Mouse (Mus musculus) MEL (cell line): ENCODE results near the gene Rsph3a.
"Not testable (repeated sequence)": the region's sequence is repeated elsewhere in the genome, so short reads cannot be mapped to it uniquely, and the experiment has no call there.

Source experiments
- CTCF ChIP-seq, 3 experiments: IDR thresholded peaks in 2 of 3; conservative IDR thresholded peaks in 1 of 3; 2 replicates each; pipeline ENCODE4 v1.5.1; 2011 to 2012; ENCODE audit warnings: low read length in 3 of 3, low read depth in 2 of 3, mild to moderate bottlenecking in 2 of 3, improper control_type of control experiment in 1 of 3, inconsistent platforms in 1 of 3, mixed read lengths in 1 of 3, moderate library complexity in 1 of 3; ENCODE audit not compliant: control insufficient read depth in 1 of 3, insufficient read depth in 1 of 3, poor library complexity in 1 of 3, severe bottlenecking in 1 of 3
- EP300 ChIP-seq, 2 experiments: IDR thresholded peaks; 2 replicates each; pipeline ENCODE4 v1.6.1; 2011; ENCODE audit warnings: improper control_type of control experiment in 2 of 2, low read length in 2 of 2, low read depth in 1 of 2, mild to moderate bottlenecking in 1 of 2
- HCFC1 ChIP-seq: IDR thresholded peaks from 2 replicates; pipeline ENCODE4 v1.6.1; 2012; ENCODE audit warnings: low read depth, mild to moderate bottlenecking, inconsistent platforms, low read length, improper control_type of control experiment, moderate library complexity
- MYC ChIP-seq: IDR thresholded peaks from 2 replicates; pipeline ENCODE4 v1.6.1; 2011; ENCODE audit warnings: low read depth, mild to moderate bottlenecking, low read length, improper control_type of control experiment, moderate library complexity
- POLR2A ChIP-seq, 2 experiments: IDR thresholded peaks; 2 replicates each; pipeline ENCODE4 v1.6.1; 2011 to 2012; ENCODE audit warnings: low read length in 2 of 2, mild to moderate bottlenecking in 2 of 2, control low read depth in 1 of 2, improper control_type of control experiment in 1 of 2, low read depth in 1 of 2, moderate library complexity in 1 of 2; ENCODE audit not compliant: control insufficient read depth in 1 of 2, insufficient read depth in 1 of 2, poor library complexity in 1 of 2
- POLR2AphosphoS2 ChIP-seq: IDR thresholded peaks from 2 replicates; pipeline ENCODE4 v1.6.1; 2011; ENCODE audit warnings: low read length, improper control_type of control experiment
- TCF12 ChIP-seq: IDR thresholded peaks from 2 replicates; pipeline ENCODE4 v1.6.1; 2014; ENCODE audit warnings: low read depth, mild to moderate bottlenecking, inconsistent platforms, low read length, improper control_type of control experiment, moderate library complexity
- USF1 ChIP-seq: IDR thresholded peaks from 2 replicates; pipeline ENCODE4 v1.6.1; 2014; ENCODE audit warnings: low read depth, mild to moderate bottlenecking, inconsistent platforms, low read length, improper control_type of control experiment, moderate library complexity
- USF2 ChIP-seq, 2 experiments: IDR thresholded peaks; 2 replicates each; pipeline ENCODE4 v1.6.1; 2011 to 2012; ENCODE audit warnings: improper control_type of control experiment in 2 of 2, low read length in 2 of 2, borderline replicate concordance in 1 of 2, inconsistent platforms in 1 of 2, low read depth in 1 of 2, mild to moderate bottlenecking in 1 of 2; ENCODE audit not compliant: insufficient read depth in 1 of 2

- TF ChIP-seq HCFC1; USF1; POLR2AphosphoS2; POLR2A (IDR thresholded peaks at IDR 0.05; ENCODE audit: control insufficient read depth in 1 of 2, insufficient read depth in 1 of 2, low read depth in 1 of 2, low read length in 2 of 2, poor library complexity in 1 of 2); MYC; CTCF (IDR thresholded peaks at IDR 0.05 in 2 of 3, conservative IDR thresholded peaks at IDR 0.05 in 1 of 3; ENCODE audit: control insufficient read depth in 1 of 3, insufficient read depth in 1 of 3, low read depth in 2 of 3, low read length in 3 of 3, poor library complexity in 1 of 3, severe bottlenecking in 1 of 3); USF2 (IDR thresholded peaks at IDR 0.05; ENCODE audit: borderline replicate concordance in 1 of 2, insufficient read depth in 1 of 2, low read depth in 1 of 2, low read length in 2 of 2): not testable (repeated sequence)
- TF ChIP-seq TCF12 (peak; percentile 85), EP300 (IDR thresholded peaks at IDR 0.05; ENCODE audit: low read depth in 1 of 2, low read length in 2 of 2) (peak; percentile 80 to 81)
Observed at GRCm38 (mm10) chr17:7963333-7963732, 17.9 kb downstream of the Rsph3a start.
